In genomic region chr8:105264024-105264982, GRCm38 (mm10) we compare ENCODE assay signal across 8 mouse cellular contexts. TPM values are rescaled to one million over a fixed set of nuclear protein-coding genes. Genes with fewer than 3 reads are reported as not detected.
A peak's percentile ranks its signal among the peaks of the same experiment; 100 is the strongest.
DNase-seq lines count a peak whose midpoint lies in the region; ATAC-seq and TF ChIP-seq lines count a peak whose summit lies in the region.

Gene Tradd, minus strand, starts transcription at chr8:105264609.
Gene Fbxl8, plus strand, starts transcription at chr8:105264648.

- no peak; the same call in 1 of the 2 replicates for TF ChIP-seq CTCF in kidney, postnatal 0 days (IDR thresholded peaks at IDR 0.05; ENCODE audit: low read depth)
- TF ChIP-seq CTCF in small intestine, adult 2 months (IDR thresholded peaks at IDR 0.05; ENCODE audit: extremely low read depth, insufficient read length, insufficient replicate concordance, low read depth, low read length): 0 out of 2 replicates have a peak, but pooled peaks have one; percentile 15

- WGBS in embryonic facial prominence, embryonic 14.5 days: 2% methylated on average over 42 of the region's 54 CpGs
- WGBS in heart, embryonic 14.5 days: 2% methylated on average over 54 of the region's 54 CpGs
- WGBS in kidney, postnatal 0 days: 1% methylated on average over 54 of the region's 54 CpGs
- WGBS in small intestine, adult 2 months: under 1% methylated on average over 54 of the region's 54 CpGs

- peak; percentile 53; the same call in 1 of the 2 replicates for ATAC-seq in embryonic facial prominence, embryonic 14.5 days (ENCODE audit: low read depth)
- peak; percentile 76 for ATAC-seq in heart, embryonic 14.5 days (ENCODE audit: insufficient number of reproducible peaks, insufficient read depth, low FRiP score, low read depth)
- ATAC-seq in kidney, postnatal 0 days (replicated peaks; ENCODE audit: low FRiP score, low read depth): peak; percentile 52

- H3K27me3 ChIP-seq in embryonic facial prominence, embryonic 14.5 days (replicated peaks; ENCODE audit: control insufficient read depth, insufficient read depth, low read length): peaks cover 68% of the 10 kb centered on the region
- H3K27me3 ChIP-seq in heart, embryonic 14.5 days (ENCODE audit: control insufficient read depth, insufficient read depth, low read length): peaks cover 41% of the 10 kb centered on the region
- peaks cover 31% of the 10 kb centered on the region for H3K27me3 ChIP-seq in kidney, postnatal 0 days (ENCODE audit: insufficient read depth, low read length)
- no peaks in the 10 kb centered on the region for H3K27me3 ChIP-seq in small intestine, adult 2 months (ENCODE audit: control insufficient read depth, insufficient read depth, low read length)

- peak within 1 kb of the TSS; percentile 91 for H3K4me2 ChIP-seq in embryonic facial prominence, embryonic 14.5 days (ENCODE audit: low read depth, low read length)
- H3K4me2 ChIP-seq in heart, embryonic 14.5 days (ENCODE audit: low read length): peak within 1 kb of the TSS; percentile 95
- peak within 1 kb of the TSS; percentile 79 for H3K4me2 ChIP-seq in kidney, postnatal 0 days (ENCODE audit: low read length)

- no peak within 1 kb of the TSS for H3K27ac ChIP-seq in embryonic facial prominence, embryonic 14.5 days (replicated peaks; ENCODE audit: low read depth, low read length)
- no peak within 1 kb of the TSS for H3K27ac ChIP-seq in heart, embryonic 14.5 days (replicated peaks in 1 of 2; ENCODE audit: control insufficient read depth in 1 of 2, insufficient read depth in 1 of 2, low read depth in 2 of 2, low read length in 2 of 2)
- no peak within 1 kb of the TSS for H3K27ac ChIP-seq in kidney, postnatal 0 days
- peak within 1 kb of the TSS; percentile 86 for H3K27ac ChIP-seq in small intestine, adult 2 months (ENCODE audit: insufficient read depth, low read depth, low read length)

- TF ChIP-seq POLR2A in small intestine, adult 2 months (IDR thresholded peaks at IDR 0.05; ENCODE audit: low read depth, low read length): peak; percentile 76

- H3K4me3 ChIP-seq in embryonic facial prominence, embryonic 14.5 days (ENCODE audit: low read depth, low read length): peak within 1 kb of the TSS; percentile 72
- peak within 1 kb of the TSS; percentile 59 to 76 for H3K4me3 ChIP-seq in heart, embryonic 14.5 days (ENCODE audit: control insufficient read depth in 1 of 2, insufficient read depth in 1 of 2, low read depth in 1 of 2, low read length in 2 of 2)
- peak within 1 kb of the TSS; percentile 48 for H3K4me3 ChIP-seq in kidney, postnatal 0 days (replicated peaks; ENCODE audit: low read depth, low read length)
- peak within 1 kb of the TSS; percentile 99 for H3K4me3 ChIP-seq in small intestine, adult 2 months (ENCODE audit: low read depth, low read length)

- peaks cover 17% of the 10 kb centered on the region for H3K4me1 ChIP-seq in embryonic facial prominence, embryonic 14.5 days (ENCODE audit: control insufficient read depth, insufficient read depth, low read length)
- H3K4me1 ChIP-seq in heart, embryonic 14.5 days (ENCODE audit: control insufficient read depth in 2 of 2, insufficient read depth in 2 of 2, low read length in 2 of 2): peaks cover 8 to 30% of the 10 kb centered on the region in 2 experiments; a peak in 3 of 4 replicates
- H3K4me1 ChIP-seq in kidney, postnatal 0 days (replicated peaks; ENCODE audit: insufficient read depth, low read length): peaks cover 13% of the 10 kb centered on the region; the same call in 1 of the 2 replicates
- H3K4me1 ChIP-seq in small intestine, adult 2 months (ENCODE audit: control insufficient read depth, insufficient read depth, insufficient read length, low read length): peaks cover 34% of the 10 kb centered on the region

- H3K36me3 ChIP-seq in embryonic facial prominence, embryonic 14.5 days (ENCODE audit: control insufficient read depth, insufficient read depth, low read length): no peaks in the 10 kb centered on the region
- no peaks in the 10 kb centered on the region for H3K36me3 ChIP-seq in heart, embryonic 14.5 days (ENCODE audit: control insufficient read depth, insufficient read depth, low read length)
- H3K36me3 ChIP-seq in kidney, postnatal 0 days (ENCODE audit: insufficient read depth, low read length): no peaks in the 10 kb centered on the region
- H3K36me3 ChIP-seq in small intestine, adult 2 months (ENCODE audit: control insufficient read depth, insufficient read depth, low read length): peaks cover 21% of the 10 kb centered on the region

- peak within 1 kb of the TSS; percentile 72 for H3K9ac ChIP-seq in embryonic facial prominence, embryonic 14.5 days (ENCODE audit: low read depth, low read length)
- H3K9ac ChIP-seq in heart, embryonic 14.5 days (ENCODE audit: low read length): peak within 1 kb of the TSS; percentile 80
- H3K9ac ChIP-seq in kidney, postnatal 0 days (ENCODE audit: low read depth, low read length): peak within 1 kb of the TSS; percentile 56

- H3K9me3 ChIP-seq in embryonic facial prominence, embryonic 14.5 days (ENCODE audit: control insufficient read depth, low read length): peaks cover 8% of the 10 kb centered on the region; the same call in 1 of the 2 replicates
- 0 out of 2 replicates have a peak, but pooled peaks cover 3% of the 10 kb centered on the region for H3K9me3 ChIP-seq in heart, embryonic 14.5 days (ENCODE audit: control insufficient read depth, low read length)
- H3K9me3 ChIP-seq in kidney, postnatal 0 days (replicated peaks; ENCODE audit: low read length): no peaks in the 10 kb centered on the region

- DNase-seq in CD4-positive helper T cell, adult 2 months (ENCODE audit: low read depth, low spot score): peak; percentile 85
- DNase-seq in adrenal gland, adult 2 months: peak; percentile 90
- peak; percentile 80 for DNase-seq in embryonic facial prominence, embryonic 14.5 days (ENCODE audit: low spot score)
- DNase-seq in kidney, postnatal 0 days (ENCODE audit: low spot score): peak; percentile 79
- peak; percentile 84 to 88 for DNase-seq in lung, postnatal 4 days
- DNase-seq in layer of hippocampus, adult 11-12 months (ENCODE audit: low spot score): no peak

RNA-seq across cellular contexts. Expression of gene Tradd, which starts in this region (rescaled TPM):
- total RNA-seq in adrenal gland, adult 2 months (2021): 10 to 100 TPM; 11.7 to 12.4 TPM
- 26.3 and 26.5 TPM in 2 replicates for polyA plus RNA-seq in adrenal gland, adult 2 months (2012; rRNA removed)
- 21.1 and 23.3 TPM in 2 replicates for polyA plus RNA-seq in embryonic facial prominence, embryonic 14.5 days (2014; fragmentation: Nextera tagmentation; extraction: Ambion mirVana)
- polyA plus RNA-seq in heart, embryonic 14.5 days (2014; fragmentation: Nextera tagmentation; extraction: Ambion mirVana): 15.2 and 18.0 TPM in 2 replicates
- 21.8 and 24.2 TPM in 2 replicates for polyA plus RNA-seq in kidney, postnatal 0 days (2015; fragmentation: Nextera tagmentation; extraction: Ambion mirVana)
- 62.7 and 112 TPM in 2 replicates for polyA plus RNA-seq in small intestine, adult 2 months (2012; rRNA removed)

RNA-seq across cellular contexts. Expression of gene Fbxl8, which starts in this region (rescaled TPM):
- total RNA-seq in adrenal gland, adult 2 months (2021): 1 to 10 TPM; 3.3 to 4.0 TPM
- polyA plus RNA-seq in adrenal gland, adult 2 months (2012; rRNA removed): 10.4 and 11.5 TPM in 2 replicates
- polyA plus RNA-seq in embryonic facial prominence, embryonic 14.5 days (2014; fragmentation: Nextera tagmentation; extraction: Ambion mirVana): 2.9 and 3.2 TPM in 2 replicates
- 2.9 and 4.0 TPM in 2 replicates for polyA plus RNA-seq in heart, embryonic 14.5 days (2014; fragmentation: Nextera tagmentation; extraction: Ambion mirVana)
- polyA plus RNA-seq in kidney, postnatal 0 days (2015; fragmentation: Nextera tagmentation; extraction: Ambion mirVana): 1.8 and 2.4 TPM in 2 replicates
- polyA plus RNA-seq in small intestine, adult 2 months (2012; rRNA removed): 12.4 and 34.9 TPM in 2 replicates

Comparison
In these comparisons a context has a peak if more than half of its experiments do, and no peak if none do; other contexts are left out.
1. H3K4me3 ChIP-seq: peak in every context shown above with its lines; median percentile 99 in small intestine, adult 2 months; 72 in embryonic facial prominence, embryonic 14.5 days; 68 in heart, embryonic 14.5 days; 48 in kidney, postnatal 0 days.